Mouse (Mus musculus) embryo, embryonic 11 days (tissue): ENCODE results near the gene Aspscr1.

Experiments
- DNase-seq: peaks from one replicate; pipeline ENCODE4 v3.0.0-alpha.2; 2015

Gene Aspscr1

GRCm38 (mm10) chr11:120715131-120715530 lies 42.4 kb downstream of the Aspscr1 start:
- no peak for DNase-seq

- no peak for DNase-seq
Observed at GRCm38 (mm10) chr11:120719242-120719641, 46.5 kb downstream of the Aspscr1 start.

GRCm38 (mm10) chr11:120719841-120720376 lies 47.1 kb downstream of the Aspscr1 start:
- no peak for DNase-seq

GRCm38 (mm10) chr11:120720450-120720849 lies 47.7 kb downstream of the Aspscr1 start:
- peak; percentile 92 for DNase-seq

GRCm38 (mm10) chr11:120721124-120722066 lies 48.6 kb downstream of the Aspscr1 start, which contains the start of gene Rac3:
Gene Rac3, plus strand, starts transcription at chr11:120721470.
- peak; percentile 92 for DNase-seq

- no peak for DNase-seq
Observed at GRCm38 (mm10) chr11:120722067-120722630, 49.4 kb downstream of the Aspscr1 start.

- DNase-seq: no peak
Observed at GRCm38 (mm10) chr11:120722761-120723382, 50.1 kb downstream of the Aspscr1 start.

GRCm38 (mm10) chr11:120723509-120723908 lies 50.7 kb downstream of the Aspscr1 start:
- DNase-seq: no peak

GRCm38 (mm10) chr11:120726243-120727168 lies 53.7 kb downstream of the Aspscr1 start:
- DNase-seq: no peak

GRCm38 (mm10) chr11:120727169-120727527 lies 54.4 kb downstream of the Aspscr1 start, which contains the start of gene Dcxr:
Gene Dcxr, minus strand, starts transcription at chr11:120727281.
- DNase-seq: peak; percentile 91

- DNase-seq: no peak
Observed at GRCm38 (mm10) chr11:120727564-120727963, 54.8 kb downstream of the Aspscr1 start.

GRCm38 (mm10) chr11:120728530-120729240 lies 55.9 kb downstream of the Aspscr1 start:
- no peak for DNase-seq

GRCm38 (mm10) chr11:120729432-120730050 lies 56.8 kb downstream of the Aspscr1 start:
- peak; percentile 81 for DNase-seq

- no peak for DNase-seq
Observed at GRCm38 (mm10) chr11:120730331-120730870, 57.6 kb downstream of the Aspscr1 start.

- DNase-seq: no peak
Observed at GRCm38 (mm10) chr11:120731395-120731794, 58.6 kb downstream of the Aspscr1 start.

- DNase-seq: no peak
Observed at GRCm38 (mm10) chr11:120731858-120732680, 59.3 kb downstream of the Aspscr1 start, which contains the start of gene Cbr2. Gene Cbr2, minus strand, starts transcription at chr11:120732114.

GRCm38 (mm10) chr11:120733521-120733920 lies 60.7 kb downstream of the Aspscr1 start:
- no peak for DNase-seq

GRCm38 (mm10) chr11:120736424-120736823 lies 63.7 kb downstream of the Aspscr1 start:
- no peak for DNase-seq

- no peak for DNase-seq
Observed at GRCm38 (mm10) chr11:120740981-120741380, 68.2 kb downstream of the Aspscr1 start.
